ENCODE assay signal across 22 mouse cellular contexts in genomic region chr16:86000846-86001245, GRCm38 (mm10).
DNase-seq lines count a peak whose midpoint lies in the region; TF ChIP-seq lines count a peak whose summit lies in the region.
"Had no signal": no experiment of that assay in that cellular context is flagged by ENCODE, and none has a peak within 500 bp of the region (broad histone marks: within the 10 kb centered on the region; RNA-seq: fewer than 3 reads in every experiment).

No protein-coding gene starts in this region.

- H3K4me1 ChIP-seq in embryonic fibroblast, embryonic 13.5 days (ENCODE audit: control insufficient read depth, insufficient read depth, low read length) = no peaks in the 10 kb centered on the region
- H3K4me1 ChIP-seq: embryonic facial prominence, embryonic 12.5 days; embryonic facial prominence, embryonic 15.5 days; forebrain, embryonic 12.5 days; forebrain, embryonic 15.5 days; hindbrain, embryonic 12.5 days; hindbrain, embryonic 15.5 days had no signal

- peak overlapping the region; percentile 80; the same call in 1 of the 2 replicates for H3K27ac ChIP-seq in embryonic fibroblast, embryonic 13.5 days (ENCODE audit: insufficient read depth, low read length)
- H3K27ac ChIP-seq: embryonic facial prominence, embryonic 12.5 days; embryonic facial prominence, embryonic 15.5 days; forebrain, embryonic 12.5 days; forebrain, embryonic 15.5 days; heart, adult 2 months; hindbrain, embryonic 12.5 days; hindbrain, embryonic 15.5 days had no signal

- no peak for TF ChIP-seq CTCF in embryonic fibroblast, embryonic 13.5 days (IDR thresholded peaks at IDR 0.05; ENCODE audit: borderline replicate concordance, insufficient read depth, low read length)

- TF ChIP-seq POLR2A in embryonic fibroblast, embryonic 13.5 days (IDR thresholded peaks at IDR 0.05; ENCODE audit: low read depth, low read length) = no peak

- no peak overlapping the region for H3K4me3 ChIP-seq in embryonic fibroblast, embryonic 13.5 days (ENCODE audit: insufficient read depth, low read length)
- H3K4me3 ChIP-seq: embryonic facial prominence, embryonic 12.5 days; embryonic facial prominence, embryonic 15.5 days; erythroblast, embryonic 14.5 days; forebrain, embryonic 12.5 days; forebrain, embryonic 15.5 days; heart, adult 2 months; hindbrain, embryonic 12.5 days; hindbrain, embryonic 15.5 days had no signal

- peak; percentile 4 for DNase-seq in layer of hippocampus, adult 9-11 months
- no peak for DNase-seq in layer of hippocampus, postnatal 25 days (ENCODE audit: extremely low spot score in 1 of 2, low spot score in 1 of 2)
- DNase-seq in right cerebral cortex, adult 18-20 months = peak; percentile 8
- no peak for DNase-seq in right cerebral cortex, postnatal 4 days
- no peak for DNase-seq in urinary bladder, postnatal 10 days (ENCODE audit: low spot score)
- DNase-seq: adrenal gland, adult 8-10 months; adrenal gland, postnatal 25 days; cerebellum, adult 11 months; cerebellum, adult 2 months; cerebellum, adult 9-11 months; cerebellum, postnatal 25 days; gastrocnemius, postnatal 10 days; gastrocnemius, postnatal 36 days; heart, adult 2 months had no signal

Comparison
In these comparisons a context has a peak if more than half of its experiments do, and no peak if none do; other contexts are left out.
1. DNase-seq: peak in layer of hippocampus, adult 9-11 months (single experiment) and right cerebral cortex, adult 18-20 months (single experiment); none in layer of hippocampus, postnatal 25 days (0 of 2), right cerebral cortex, postnatal 4 days (single experiment) and urinary bladder, postnatal 10 days (single experiment).